Mouse (Mus musculus) midbrain, embryonic 15.5 days (tissue): ENCODE data around the gene Itgam. TPM values are rescaled to one million over a fixed set of nuclear protein-coding genes. Genes with fewer than 3 reads are reported as not detected.
"Not testable (repeated sequence)": the region's sequence is repeated elsewhere in the genome, so short reads cannot be mapped to it uniquely, and the experiment has no call there.

Experiments
- ATAC-seq: fragments of 200-750 bp; cut with Nextera tagmentation; replicated peaks from 2 replicates; pipeline ENCODE4 v1.8.0; 2017; ENCODE audit warnings: moderate TSS enrichment
- H3K27ac ChIP-seq: fragments of 300-500 bp; sonication (generic); 2 replicates; pipeline ENCODE4 v1.5.1; 2015; ENCODE audit warnings: mild to moderate bottlenecking, inconsistent platforms
- H3K27me3 ChIP-seq: fragments of 300-500 bp; sonication (generic); replicated peaks from 2 replicates; pipeline ENCODE4 v1.6.1; 2015; ENCODE audit warnings: inconsistent platforms
- H3K36me3 ChIP-seq: fragments of 300-500 bp; sonication (generic); replicated peaks from 2 replicates; pipeline ENCODE4 v1.6.1; 2015; ENCODE audit warnings: inconsistent platforms
- H3K4me1 ChIP-seq: fragments of 300-500 bp; sonication (generic); 2 replicates; pipeline ENCODE4 v1.6.1; 2015; ENCODE audit warnings: inconsistent platforms
- H3K4me2 ChIP-seq: fragments of 300-500 bp; sonication (generic); 2 replicates; pipeline ENCODE4 v1.6.1; 2015; ENCODE audit warnings: inconsistent platforms, mild to moderate bottlenecking, moderate library complexity
- H3K4me3 ChIP-seq: fragments of 300-500 bp; sonication (generic); 2 replicates; pipeline ENCODE4 v1.5.1; 2015; ENCODE audit warnings: mild to moderate bottlenecking, inconsistent platforms
- H3K9ac ChIP-seq: fragments of 300-500 bp; sonication (generic); 2 replicates; pipeline ENCODE4 v1.6.1; 2015; ENCODE audit warnings: mild to moderate bottlenecking, inconsistent platforms
- H3K9me3 ChIP-seq: fragments of 300-500 bp; sonication (generic); 2 replicates; pipeline ENCODE4 v1.6.1; 2016; ENCODE audit warnings: inconsistent platforms
- WGBS: fragments of 180-500 bp; shearing (Covaris S2); methylation state at CpG from one replicate; pipeline ENCODE4 v1.1.7; 2015; ENCODE audit warnings: mixed read lengths; 5-methylcytosine and 5-hydroxymethylcytosine counted together
- polyA plus RNA-seq: library from polyadenylated mRNA; unstranded; fragments of >200 nt; fragmentation: Nextera tagmentation; extraction: Ambion mirVana; gene quantifications from 2 replicates; pipeline ENCODE4 v1.2.1, GENCODE M21; 2015

Itgam gene
- polyA plus RNA-seq, 1 experiment from 2014 or later, result 1.3 TPM

DNA sequence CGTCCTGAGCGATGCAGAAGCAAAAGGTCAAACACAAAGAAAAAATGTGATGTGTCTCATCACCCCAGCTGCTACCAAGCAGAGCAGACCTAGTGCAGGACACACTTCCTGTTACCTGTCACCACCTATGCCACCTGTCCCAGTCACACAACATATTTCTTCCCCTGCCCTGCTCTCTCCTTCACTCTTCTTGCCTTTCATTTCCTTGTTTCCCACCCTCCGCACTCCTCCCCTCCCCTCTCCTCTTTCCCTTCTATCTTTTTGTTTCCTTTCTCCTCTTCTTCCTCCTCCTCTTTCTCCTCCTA lies 29.5 kb upstream of the Itgam start:
- H3K4me1 ChIP-seq, result no peaks in the 10 kb centered on the region
- H3K27ac ChIP-seq, result no peak overlapping the region
- H3K27me3 ChIP-seq, result no peaks in the 10 kb centered on the region
- no peaks in the 10 kb centered on the region for H3K36me3 ChIP-seq
- H3K4me2 ChIP-seq, result no peak overlapping the region
- H3K9ac ChIP-seq, result no peak overlapping the region
- ATAC-seq, result no peak
- no peak overlapping the region for H3K4me3 ChIP-seq
- no peaks in the 10 kb centered on the region for H3K9me3 ChIP-seq
- 86% methylated on average over 3 of the region's 3 CpGs for WGBS

DNA sequence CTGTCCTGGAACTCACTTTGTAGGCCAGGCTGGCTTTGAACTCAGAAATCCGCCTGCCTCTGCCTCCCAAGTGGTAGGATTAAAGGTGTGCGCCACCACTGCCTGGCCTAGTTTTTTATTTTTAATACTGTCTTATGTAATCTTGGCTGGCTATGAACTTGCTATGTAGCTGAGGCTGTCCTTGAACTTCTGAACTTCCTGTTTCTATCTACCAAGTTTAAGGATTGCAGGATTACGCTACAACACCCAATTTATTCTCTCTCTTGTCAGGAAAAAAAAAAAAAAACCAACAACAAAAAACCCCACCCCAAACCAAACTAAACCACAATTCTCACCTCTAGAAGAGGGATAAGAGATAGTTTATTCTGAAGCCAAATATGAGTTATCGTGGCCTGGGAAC lies 28.8 kb upstream of the Itgam start:
- Histone ChIP-seq H3K4me2 (no peak overlapping the region), H3K36me3 (no peaks in the 10 kb centered on the region), H3K27me3 (no peaks in the 10 kb centered on the region), H3K4me1 (no peaks in the 10 kb centered on the region), H3K27ac (no peak overlapping the region), H3K9ac (no peak overlapping the region), H3K4me3 (no peak overlapping the region), H3K9me3 (no peaks in the 10 kb centered on the region)
- no peak for ATAC-seq
- 92% methylated on average over 4 of the region's 4 CpGs for WGBS

DNA sequence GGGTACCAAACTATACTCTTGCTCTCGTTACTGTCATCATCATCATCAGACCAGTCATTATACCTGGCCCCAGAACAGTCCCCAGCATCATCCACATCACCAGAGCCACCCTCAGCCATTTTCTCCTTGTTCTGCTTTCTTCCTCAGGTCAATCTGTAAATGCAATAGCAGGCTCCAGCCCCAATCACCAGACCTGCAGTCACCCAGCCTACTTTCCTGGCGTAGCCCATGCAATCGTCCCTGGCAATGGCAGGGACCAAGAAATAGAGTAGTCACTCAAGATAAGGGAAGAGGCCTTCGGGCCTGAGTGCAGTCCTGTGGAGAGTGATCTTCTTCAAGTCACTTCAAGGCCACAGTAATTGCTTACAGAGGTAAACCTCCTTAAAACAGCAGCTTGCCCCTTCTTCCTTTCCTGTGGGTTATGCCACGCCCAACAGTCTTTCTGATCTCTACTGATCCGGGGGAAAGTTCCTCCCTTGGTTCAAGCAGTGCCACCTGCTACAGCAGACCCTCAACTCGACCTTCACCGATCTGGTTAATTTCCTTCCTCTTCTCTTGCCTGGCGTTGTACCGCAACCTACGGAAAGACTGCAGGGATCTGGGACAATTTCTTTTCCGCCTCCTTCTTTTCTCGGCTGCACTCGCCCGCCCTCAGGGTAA lies 20.1 kb upstream of the Itgam start:
- not testable (repeated sequence) for H3K9me3 ChIP-seq, ATAC-seq, H3K27me3 ChIP-seq, H3K9ac ChIP-seq, H3K27ac ChIP-seq, H3K4me3 ChIP-seq, H3K36me3 ChIP-seq, H3K4me1 ChIP-seq, H3K4me2 ChIP-seq
- 86% methylated on average over 15 of the region's 15 CpGs for WGBS

DNA sequence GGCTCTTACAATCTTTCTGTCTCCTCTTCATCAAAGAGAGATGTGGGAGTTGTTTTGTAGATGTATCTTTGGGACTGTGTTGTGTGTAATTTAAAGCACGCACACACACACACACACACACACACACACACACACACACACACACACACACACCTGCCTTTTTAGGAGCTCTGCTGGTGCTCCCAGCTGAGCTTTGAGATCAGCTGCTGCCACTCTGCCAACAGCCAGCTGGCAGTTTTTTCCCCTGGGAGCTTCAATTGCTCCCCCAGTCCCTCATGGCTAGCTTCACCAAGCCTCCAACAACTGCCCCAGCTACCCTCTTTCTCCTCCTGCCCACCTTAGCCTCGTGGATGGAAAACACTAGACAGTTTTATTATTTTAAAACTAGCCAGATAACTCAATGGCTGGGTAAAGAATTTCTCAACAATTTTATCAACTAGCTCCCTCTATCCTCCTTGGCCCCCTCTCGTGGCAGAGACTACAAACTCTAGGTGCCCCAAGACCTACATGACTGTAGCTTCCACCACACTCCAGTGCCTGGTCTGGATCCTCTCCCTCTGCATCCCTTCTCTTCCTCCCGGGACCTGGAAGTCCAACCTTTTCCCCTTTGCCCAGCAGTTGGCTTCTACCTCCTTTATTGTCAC lies 18.2 kb upstream of the Itgam start:
- no peak for ATAC-seq
- Histone ChIP-seq H3K9ac (no peak overlapping the region), H3K9me3 (no peaks in the 10 kb centered on the region), H3K27ac (no peak overlapping the region), H3K36me3 (no peaks in the 10 kb centered on the region), H3K27me3 (no peaks in the 10 kb centered on the region), H3K4me3 (no peak overlapping the region), H3K4me2 (no peak overlapping the region), H3K4me1 (no peaks in the 10 kb centered on the region)
- 78% methylated on average over 4 of the region's 4 CpGs for WGBS

DNA sequence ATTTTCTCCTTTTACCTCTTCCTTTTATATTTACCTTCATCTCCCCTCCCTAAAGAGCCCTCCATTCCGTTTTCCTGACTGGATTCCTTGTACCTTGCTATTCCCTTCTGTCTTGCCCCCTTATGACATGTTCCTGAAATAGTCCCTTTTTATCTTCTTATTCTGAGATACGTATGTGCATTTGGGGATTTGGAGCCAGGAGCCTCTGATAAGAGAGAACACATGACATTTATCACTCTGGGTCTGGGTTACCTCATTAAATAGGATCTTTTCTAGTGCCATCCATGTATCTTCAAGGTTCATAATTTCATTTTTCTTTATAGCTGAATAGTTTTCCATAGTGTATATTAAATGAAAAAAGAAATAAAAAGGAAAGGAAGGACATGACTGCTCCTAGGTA lies 16.8 kb upstream of the Itgam start:
- Histone ChIP-seq H3K4me3 (no peak overlapping the region), H3K4me2 (no peak overlapping the region), H3K4me1 (no peaks in the 10 kb centered on the region), H3K9ac (no peak overlapping the region), H3K27me3 (no peaks in the 10 kb centered on the region), H3K9me3 (no peaks in the 10 kb centered on the region), H3K36me3 (no peaks in the 10 kb centered on the region), H3K27ac (no peak overlapping the region)
- no peak for ATAC-seq
- WGBS, result 62% methylated on average over 2 of the region's 2 CpGs

DNA sequence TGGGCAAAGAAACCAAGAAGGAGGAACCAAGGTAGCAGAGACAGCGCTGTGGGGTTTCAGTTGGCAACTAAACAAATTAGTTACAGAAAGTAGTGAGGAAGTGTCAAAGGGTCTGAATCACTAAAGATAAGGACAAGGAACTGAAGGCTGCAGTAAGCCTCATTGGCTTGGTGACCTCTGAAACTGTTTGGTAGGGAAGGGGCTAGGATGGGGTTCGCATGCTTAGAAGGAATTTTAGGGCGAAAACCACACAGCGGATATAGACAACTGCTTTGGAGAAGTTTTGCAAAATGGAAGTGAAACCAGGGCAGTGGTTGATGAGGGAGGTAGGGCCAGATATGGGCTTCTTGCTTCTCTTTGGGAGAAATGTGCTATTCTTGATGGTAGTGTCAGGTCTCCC lies 13.6 kb upstream of the Itgam start:
- Histone ChIP-seq H3K9me3 (no peaks in the 10 kb centered on the region), H3K4me3 (no peak overlapping the region), H3K4me2 (no peak overlapping the region), H3K4me1 (no peaks in the 10 kb centered on the region), H3K27ac (no peak overlapping the region), H3K36me3 (no peaks in the 10 kb centered on the region), H3K27me3 (no peaks in the 10 kb centered on the region), H3K9ac (no peak overlapping the region)
- WGBS, result 88% methylated on average over 4 of the region's 4 CpGs
- ATAC-seq, result no peak

DNA sequence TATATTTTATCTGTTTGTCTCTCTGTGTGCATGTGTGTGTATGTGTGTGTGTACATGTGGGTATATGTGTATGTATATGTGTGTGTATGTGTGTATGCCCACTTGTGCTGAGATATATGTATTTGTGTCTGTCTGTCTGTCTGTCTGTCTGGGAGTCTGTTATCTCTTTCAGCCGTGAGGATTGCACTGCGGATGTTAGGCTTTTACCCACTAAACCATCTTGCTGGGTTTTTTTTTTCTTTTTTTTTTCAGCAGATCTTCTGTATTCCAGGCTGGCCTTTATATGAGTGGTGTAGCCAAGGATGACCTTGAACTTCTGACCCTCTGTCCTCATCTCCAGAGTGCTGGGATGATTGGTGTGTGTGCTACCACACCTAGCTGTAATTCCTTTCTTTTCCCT lies 13.2 kb upstream of the Itgam start:
- Histone ChIP-seq H3K36me3 (no peaks in the 10 kb centered on the region), H3K9ac (no peak overlapping the region), H3K4me3 (no peak overlapping the region), H3K4me2 (no peak overlapping the region), H3K4me1 (no peaks in the 10 kb centered on the region), H3K9me3 (no peaks in the 10 kb centered on the region), H3K27me3 (no peaks in the 10 kb centered on the region), H3K27ac (no peak overlapping the region)
- ATAC-seq, result no peak
- WGBS, result 95% methylated on average over 2 of the region's 2 CpGs

DNA sequence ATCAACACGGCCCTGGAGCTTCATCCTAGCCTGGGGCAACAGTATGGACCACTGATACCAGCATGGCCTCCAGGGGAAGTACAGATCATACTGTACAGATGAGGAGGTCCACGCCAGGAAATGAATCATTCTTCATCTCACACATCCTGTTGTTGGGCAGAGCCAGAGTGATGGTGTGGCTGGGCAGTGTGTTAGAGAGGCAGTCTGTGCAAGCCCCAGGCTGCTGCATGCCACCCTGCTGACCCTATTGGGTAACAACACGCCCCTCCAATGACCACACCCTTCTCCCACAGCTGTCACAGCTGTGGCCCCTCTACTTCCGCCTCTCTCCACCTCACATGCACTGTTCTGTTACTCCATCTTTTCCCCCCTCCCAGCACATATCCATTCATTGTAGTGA lies 11.7 kb upstream of the Itgam start:
- no peaks in the 10 kb centered on the region for H3K27me3 ChIP-seq
- H3K36me3 ChIP-seq, result no peaks in the 10 kb centered on the region
- H3K4me2 ChIP-seq, result no peak overlapping the region
- no peak overlapping the region for H3K9ac ChIP-seq
- H3K9me3 ChIP-seq, result no peaks in the 10 kb centered on the region
- no peak overlapping the region for H3K27ac ChIP-seq
- WGBS, result 75% methylated on average over 4 of the region's 4 CpGs
- no peaks in the 10 kb centered on the region for H3K4me1 ChIP-seq
- ATAC-seq, result no peak
- no peak overlapping the region for H3K4me3 ChIP-seq

DNA sequence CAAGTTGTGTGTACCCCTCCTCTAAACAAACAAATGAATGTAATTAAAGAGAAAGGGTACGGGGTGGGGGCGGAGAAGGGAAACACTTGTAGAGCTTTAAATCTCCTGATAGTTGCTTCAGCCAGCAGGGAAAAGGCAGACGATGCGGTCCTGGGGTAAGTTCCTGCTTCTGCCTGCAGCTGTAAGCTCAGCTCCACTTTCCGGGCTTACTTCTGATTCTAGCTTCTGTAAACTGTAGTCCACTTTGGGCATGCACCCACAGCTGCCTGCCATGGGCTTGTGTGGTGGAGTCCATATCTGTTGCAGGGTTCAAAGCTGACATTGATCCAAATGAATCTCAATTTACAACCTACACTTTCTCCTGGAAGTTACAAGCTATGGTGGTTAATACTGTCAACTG lies 9.4 kb upstream of the Itgam start:
- Histone ChIP-seq H3K4me2 (no peak overlapping the region), H3K36me3 (no peaks in the 10 kb centered on the region), H3K27ac (no peak overlapping the region), H3K4me1 (no peaks in the 10 kb centered on the region), H3K27me3 (no peaks in the 10 kb centered on the region), H3K4me3 (no peak overlapping the region), H3K9me3 (no peaks in the 10 kb centered on the region), H3K9ac (no peak overlapping the region)
- no peak for ATAC-seq
- WGBS, result 80% methylated on average over 5 of the region's 5 CpGs

DNA sequence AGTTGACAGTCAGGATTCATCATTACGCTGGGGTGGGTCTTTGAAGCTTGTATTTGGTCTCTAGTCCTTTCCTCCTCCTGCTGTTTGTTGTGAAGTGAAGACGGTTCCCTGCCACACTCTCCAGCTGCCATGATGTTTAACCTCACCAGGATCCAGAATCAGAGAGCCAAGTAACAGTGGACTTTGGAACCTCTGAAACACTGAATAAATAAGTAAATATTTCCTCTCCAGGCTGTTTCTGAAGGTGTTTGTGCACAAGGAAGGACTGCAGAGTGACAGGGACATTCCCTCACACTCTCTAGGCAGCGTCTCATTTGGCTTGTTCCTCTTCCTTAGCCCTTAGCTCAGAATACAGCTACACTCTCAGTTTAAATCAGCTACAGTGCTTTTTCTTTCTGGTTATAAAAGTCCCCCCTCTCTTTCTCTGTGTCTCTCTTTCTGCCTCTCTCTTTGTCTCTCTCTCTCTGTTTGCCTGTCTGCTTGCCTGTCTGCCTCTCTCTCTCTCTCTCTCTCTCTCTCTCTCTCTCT lies 5.5 kb upstream of the Itgam start:
- H3K27me3 ChIP-seq, result no peaks in the 10 kb centered on the region
- ATAC-seq, result no peak

DNA sequence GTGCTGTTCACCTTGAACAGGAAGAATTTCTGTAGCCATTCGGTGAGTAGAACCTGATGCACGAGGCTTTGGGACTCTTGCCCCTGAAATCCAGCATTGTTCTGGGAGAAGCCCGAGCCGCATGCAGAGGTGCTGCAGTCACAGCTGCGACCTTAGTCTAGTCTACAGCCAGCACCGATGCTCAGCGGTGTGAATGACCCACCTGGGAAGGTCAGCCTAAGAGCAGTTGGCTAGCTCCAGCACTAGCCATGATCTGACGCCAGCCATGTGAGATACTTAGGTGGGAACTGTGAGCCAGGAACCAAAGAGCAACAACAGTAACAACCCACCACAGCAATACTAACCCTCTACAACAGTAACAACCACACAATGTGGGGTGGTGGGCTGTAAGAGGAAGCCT lies 4.6 kb upstream of the Itgam start:
- 79% methylated on average over 8 of the region's 8 CpGs for WGBS
- ATAC-seq, result no peak
- no peaks in the 10 kb centered on the region for H3K27me3 ChIP-seq
- no peak overlapping the region for H3K4me3 ChIP-seq
- H3K9ac ChIP-seq, result no peak overlapping the region
- H3K36me3 ChIP-seq, result no peaks in the 10 kb centered on the region
- H3K4me1 ChIP-seq, result no peaks in the 10 kb centered on the region
- no peak overlapping the region for H3K4me2 ChIP-seq
- H3K27ac ChIP-seq, result no peak overlapping the region
- no peaks in the 10 kb centered on the region for H3K9me3 ChIP-seq

More for the DNA sequence above, 5.5 kb upstream of the Itgam start:
- Histone ChIP-seq H3K4me1 (no peaks in the 10 kb centered on the region), H3K4me2 (no peak overlapping the region), H3K9me3 (no peaks in the 10 kb centered on the region), H3K27ac (no peak overlapping the region), H3K36me3 (no peaks in the 10 kb centered on the region), H3K9ac (no peak overlapping the region), H3K4me3 (no peak overlapping the region)
- WGBS, result 71% methylated on average over 3 of the region's 3 CpGs

DNA sequence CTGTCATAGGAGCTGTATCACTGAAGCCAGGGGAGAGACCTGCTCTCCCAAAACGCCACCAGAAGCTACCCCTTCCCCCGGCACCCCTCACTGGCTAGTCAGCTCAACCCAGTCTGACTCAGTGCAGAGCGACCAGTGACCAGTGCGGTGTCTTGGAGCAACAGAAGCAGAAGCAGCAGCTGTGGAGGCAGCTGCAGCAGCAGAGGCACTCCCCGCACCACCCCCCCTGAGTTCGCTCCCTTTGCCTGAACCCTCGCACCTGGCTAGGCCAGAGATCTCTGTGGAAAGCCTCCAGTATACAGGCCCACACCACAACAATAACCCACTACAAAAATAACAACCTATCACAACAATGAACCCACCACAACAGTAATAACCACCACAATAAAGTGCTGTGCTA lies 3.9 kb upstream of the Itgam start:
- Histone ChIP-seq H3K9me3 (no peaks in the 10 kb centered on the region), H3K36me3 (no peaks in the 10 kb centered on the region), H3K27me3 (no peaks in the 10 kb centered on the region), H3K4me3 (no peak overlapping the region), H3K9ac (no peak overlapping the region), H3K4me2 (no peak overlapping the region), H3K4me1 (no peaks in the 10 kb centered on the region), H3K27ac (no peak overlapping the region)
- 75% methylated on average over 7 of the region's 7 CpGs for WGBS
- ATAC-seq, result no peak

DNA sequence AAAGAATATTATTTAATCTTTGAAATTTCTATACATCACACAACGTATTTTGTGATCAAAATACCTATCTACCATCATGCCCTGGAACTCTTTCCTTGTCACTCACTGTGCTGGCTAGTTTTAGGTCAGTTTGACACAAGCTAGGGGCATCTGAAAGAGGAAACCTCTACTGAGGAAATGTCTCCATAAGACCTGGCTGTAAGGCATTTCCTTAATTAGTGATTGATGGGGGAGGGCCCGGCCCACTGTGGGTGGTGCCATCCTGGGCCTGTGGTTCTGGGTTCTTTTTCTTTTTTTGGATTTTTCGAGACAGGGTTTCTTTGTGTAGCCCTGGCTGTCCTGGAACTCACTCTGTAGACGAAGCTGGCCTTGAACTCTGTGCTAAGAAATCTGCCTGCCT lies 3.3 kb upstream of the Itgam start:
- Histone ChIP-seq H3K4me3 (no peak overlapping the region), H3K27me3 (no peaks in the 10 kb centered on the region), H3K36me3 (no peaks in the 10 kb centered on the region), H3K27ac (no peak overlapping the region), H3K4me2 (no peak overlapping the region), H3K9ac (no peak overlapping the region), H3K9me3 (no peaks in the 10 kb centered on the region), H3K4me1 (no peaks in the 10 kb centered on the region)
- no peak for ATAC-seq
- 81% methylated on average over 4 of the region's 4 CpGs for WGBS
